Mouse (Mus musculus): ENCODE data around the gene Kmt2a. TPM values are rescaled to one million over a fixed set of nuclear protein-coding genes. Genes with fewer than 3 reads are reported as not detected.
A peak's percentile ranks its signal among the peaks of the same experiment; 100 is the strongest.

The Kmt2a gene
- total RNA-seq (2017), result 56.5 and 64.5 TPM in 2 replicates

GRCm38 (mm10) chr9:44881221-44881871, at the start of gene Kmt2a:
Kmt2a (minus strand) TSS chr9:44881296.
- ATAC-seq (ENCODE audit: extremely low read depth, insufficient number of reproducible peaks, low FRiP score, poor library complexity, severe bottlenecking), result peak; percentile 71

GRCm38 (mm10) chr9:44921543-44921942, 40.4 kb upstream of the Kmt2a start:
- ATAC-seq (ENCODE audit: extremely low read depth, insufficient number of reproducible peaks, low FRiP score, poor library complexity, severe bottlenecking), result no peak

DNA sequence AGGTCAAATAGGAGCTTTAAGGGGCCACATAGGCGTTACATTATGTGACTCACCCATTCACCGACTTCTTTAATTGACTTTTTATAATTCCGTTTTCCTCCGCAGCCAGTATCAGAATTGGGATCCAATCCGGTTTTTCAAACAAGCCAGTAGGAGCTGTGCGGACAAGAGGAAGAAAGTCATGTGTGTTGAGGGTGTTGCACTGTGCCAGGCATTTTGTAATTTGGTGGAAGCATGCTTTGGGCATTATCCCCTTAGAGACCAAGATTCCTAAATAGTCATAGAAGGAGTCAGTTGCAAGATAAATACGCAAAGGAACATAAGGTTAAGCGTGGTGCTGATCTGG, 40.0 kb upstream of the Kmt2a start:
- no peak for ATAC-seq (ENCODE audit: extremely low read depth, insufficient number of reproducible peaks, low FRiP score, poor library complexity, severe bottlenecking)

- peak; percentile 77 for ATAC-seq (ENCODE audit: extremely low read depth, insufficient number of reproducible peaks, low FRiP score, poor library complexity, severe bottlenecking)
These were observed 39.5 kb upstream of the Kmt2a start, which contains the start of gene Atp5l for GRCm38 (mm10) chr9:44920374-44921122. Atp5l (minus strand) TSS chr9:44920742.

GRCm38 (mm10) chr9:44919606-44920005, 38.5 kb upstream of the Kmt2a start:
- ATAC-seq (ENCODE audit: extremely low read depth, insufficient number of reproducible peaks, low FRiP score, poor library complexity, severe bottlenecking), result no peak

DNA sequence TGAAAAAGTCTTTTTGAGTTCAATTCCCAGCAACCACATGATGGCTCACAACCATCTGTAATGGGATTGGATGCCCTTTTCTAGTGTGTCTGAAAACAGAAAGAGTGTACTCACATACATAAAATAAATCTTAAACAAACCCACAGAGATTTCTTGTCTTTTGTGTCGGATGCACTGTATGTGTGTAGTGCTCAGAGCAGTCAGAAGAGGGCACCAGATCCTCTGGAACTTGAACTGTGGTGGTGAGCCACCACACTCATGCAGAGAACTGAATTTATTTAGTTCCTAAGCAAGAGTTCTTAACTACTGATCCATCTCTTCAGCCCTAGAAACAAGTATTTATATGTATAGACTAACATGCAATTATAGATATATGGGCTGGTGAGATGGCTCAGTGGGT, 35.1 kb upstream of the Kmt2a start:
- peak; percentile 66 for ATAC-seq (ENCODE audit: extremely low read depth, insufficient number of reproducible peaks, low FRiP score, poor library complexity, severe bottlenecking)

GRCm38 (mm10) chr9:44914706-44915105, 33.6 kb upstream of the Kmt2a start:
- no peak for ATAC-seq (ENCODE audit: extremely low read depth, insufficient number of reproducible peaks, low FRiP score, poor library complexity, severe bottlenecking)

DNA sequence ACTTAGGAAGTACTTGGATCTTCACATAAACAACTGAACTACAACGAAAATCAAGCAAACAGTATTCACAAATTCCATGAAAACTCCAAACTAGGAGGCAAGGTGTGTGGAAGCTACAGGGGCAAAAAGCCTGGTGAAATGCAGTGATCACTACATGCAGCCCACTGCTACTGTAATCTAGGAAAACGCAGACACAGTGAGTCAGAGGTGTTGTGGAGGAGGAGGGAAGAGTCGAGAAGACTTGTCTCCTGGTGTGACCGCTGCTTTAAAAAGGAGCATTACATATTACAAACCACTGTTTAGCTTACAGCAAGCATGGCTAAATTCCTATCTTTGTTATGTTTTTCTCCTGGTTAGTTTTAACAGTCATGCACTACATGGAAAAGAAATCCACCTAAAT, 30.3 kb upstream of the Kmt2a start:
- ATAC-seq (ENCODE audit: extremely low read depth, insufficient number of reproducible peaks, low FRiP score, poor library complexity, severe bottlenecking), result no peak

DNA sequence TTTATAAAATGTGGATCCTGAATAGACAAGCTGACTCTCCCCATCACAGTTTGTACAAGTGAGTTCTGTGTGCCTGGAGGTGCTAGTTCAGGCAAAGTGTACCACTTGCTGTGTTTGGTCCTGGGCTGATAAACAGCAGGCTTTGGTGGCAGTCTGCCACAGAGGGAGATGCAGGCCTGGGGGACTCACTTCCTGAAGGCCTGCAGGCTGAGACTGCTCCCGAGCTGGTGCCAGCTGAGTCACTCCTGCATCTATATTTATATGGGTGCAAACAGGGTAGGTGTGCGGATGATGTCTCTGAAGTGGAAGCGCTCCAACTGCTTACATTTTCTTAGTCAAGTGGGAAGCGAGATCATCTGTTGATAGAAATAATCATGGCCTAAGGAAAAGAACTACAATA, 24.5 kb upstream of the Kmt2a start:
- no peak for ATAC-seq (ENCODE audit: extremely low read depth, insufficient number of reproducible peaks, low FRiP score, poor library complexity, severe bottlenecking)

DNA sequence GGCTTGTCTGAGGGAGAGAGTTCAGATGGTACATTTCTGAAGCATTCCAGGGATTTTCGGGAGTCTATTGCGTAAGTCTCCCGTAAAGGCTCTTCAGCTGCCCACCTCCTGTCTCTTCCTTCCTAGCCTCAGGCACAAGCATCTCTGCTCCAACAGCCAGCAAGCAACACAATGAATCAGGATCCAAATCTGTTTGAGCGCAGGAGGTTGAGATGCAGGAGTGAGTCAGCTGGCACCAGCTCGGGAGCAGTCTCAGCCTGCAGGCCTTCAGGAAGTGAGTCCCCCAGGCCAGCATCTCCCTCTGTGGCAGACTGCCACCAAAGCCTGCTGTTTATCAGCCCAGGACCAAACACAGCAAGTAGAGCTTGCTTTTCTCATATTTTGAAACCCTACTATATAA, 23.9 kb upstream of the Kmt2a start:
- no peak for ATAC-seq (ENCODE audit: extremely low read depth, insufficient number of reproducible peaks, low FRiP score, poor library complexity, severe bottlenecking)

DNA sequence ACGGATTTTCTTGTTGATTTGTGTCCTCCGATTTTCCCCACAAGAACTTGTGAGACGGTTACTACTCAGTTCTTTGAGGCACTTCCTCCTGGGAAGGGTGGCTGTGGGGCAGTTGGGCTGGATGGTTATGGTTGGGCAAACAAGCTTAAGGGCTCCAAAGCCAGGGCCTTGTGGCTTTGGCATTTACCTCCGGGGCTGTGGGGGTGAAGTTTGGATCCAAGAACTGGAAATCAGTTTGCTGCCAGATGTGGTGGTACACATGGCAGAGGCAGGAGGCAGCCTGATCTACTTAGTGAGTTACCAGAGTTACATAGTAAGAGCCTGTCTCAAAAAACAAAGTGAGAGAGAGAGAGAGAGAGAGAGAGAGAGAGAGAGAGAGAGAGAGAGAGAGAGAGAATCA, 22.8 kb upstream of the Kmt2a start:
- no peak for ATAC-seq (ENCODE audit: extremely low read depth, insufficient number of reproducible peaks, low FRiP score, poor library complexity, severe bottlenecking)

DNA sequence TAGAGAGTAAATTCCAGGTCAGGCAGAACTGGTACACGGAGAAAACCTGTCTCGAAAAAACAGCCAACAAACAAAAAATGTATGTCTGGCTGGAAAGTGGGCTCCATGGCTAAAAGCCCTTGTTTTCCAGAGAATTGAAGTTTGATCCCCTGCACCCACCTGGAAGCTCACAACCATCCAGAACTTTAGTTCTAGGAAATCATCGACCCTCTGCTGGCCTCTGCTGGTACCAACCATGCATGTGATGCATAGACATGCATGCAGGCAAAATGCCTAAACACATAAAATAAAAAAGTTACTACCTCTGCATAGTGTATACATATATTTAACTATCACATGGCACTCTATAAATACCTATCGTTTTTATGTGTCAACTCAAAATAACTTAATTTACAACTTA, 19.3 kb upstream of the Kmt2a start:
- ATAC-seq (ENCODE audit: extremely low read depth, insufficient number of reproducible peaks, low FRiP score, poor library complexity, severe bottlenecking), result no peak

DNA sequence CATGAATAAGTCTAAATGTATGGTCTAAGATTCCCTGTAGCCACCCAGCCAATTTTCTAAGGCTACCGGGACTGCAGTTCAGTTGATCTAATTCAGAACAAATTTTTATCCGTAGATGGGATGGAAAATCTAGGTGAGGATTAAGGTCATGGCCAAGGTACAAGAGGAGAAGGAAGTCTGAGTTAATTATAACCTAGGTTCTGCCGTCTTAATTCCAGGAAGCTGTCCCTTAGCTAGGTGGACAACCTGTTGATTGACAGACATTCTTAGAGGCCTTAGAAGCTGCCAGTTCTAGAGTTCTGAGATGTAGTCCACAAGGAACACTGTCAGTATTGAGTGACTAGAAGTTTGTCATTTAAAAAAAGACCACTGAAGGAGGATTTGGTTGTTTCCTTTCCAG, 18.6 kb upstream of the Kmt2a start:
- ATAC-seq (ENCODE audit: extremely low read depth, insufficient number of reproducible peaks, low FRiP score, poor library complexity, severe bottlenecking), result no peak

- ATAC-seq (ENCODE audit: extremely low read depth, insufficient number of reproducible peaks, low FRiP score, poor library complexity, severe bottlenecking), result no peak
These were observed 15.9 kb upstream of the Kmt2a start for GRCm38 (mm10) chr9:44897024-44897423.

DNA sequence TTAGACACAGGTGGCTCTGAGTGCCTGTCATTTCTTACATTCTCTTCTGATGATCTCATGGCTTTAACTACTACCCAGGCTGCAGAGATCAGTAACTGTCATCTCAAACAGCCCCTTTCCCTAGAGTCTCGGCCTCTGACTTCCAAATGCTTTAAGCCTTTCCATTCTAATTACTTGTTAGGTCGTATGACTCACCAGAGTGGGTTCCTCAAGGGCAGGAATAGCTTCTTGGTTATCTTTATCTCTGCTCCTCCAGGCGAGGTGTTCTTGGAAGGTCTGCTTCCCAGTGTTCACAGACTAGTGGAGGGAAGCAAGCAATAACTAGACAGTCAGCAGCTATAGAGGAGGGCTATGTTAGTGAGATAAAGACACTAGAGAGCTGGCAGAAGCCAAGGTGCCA, 11.6 kb upstream of the Kmt2a start:
- ATAC-seq (ENCODE audit: extremely low read depth, insufficient number of reproducible peaks, low FRiP score, poor library complexity, severe bottlenecking), result no peak

- ATAC-seq (ENCODE audit: extremely low read depth, insufficient number of reproducible peaks, low FRiP score, poor library complexity, severe bottlenecking), result no peak
These were observed 10.1 kb upstream of the Kmt2a start for GRCm38 (mm10) chr9:44891210-44891609.

DNA sequence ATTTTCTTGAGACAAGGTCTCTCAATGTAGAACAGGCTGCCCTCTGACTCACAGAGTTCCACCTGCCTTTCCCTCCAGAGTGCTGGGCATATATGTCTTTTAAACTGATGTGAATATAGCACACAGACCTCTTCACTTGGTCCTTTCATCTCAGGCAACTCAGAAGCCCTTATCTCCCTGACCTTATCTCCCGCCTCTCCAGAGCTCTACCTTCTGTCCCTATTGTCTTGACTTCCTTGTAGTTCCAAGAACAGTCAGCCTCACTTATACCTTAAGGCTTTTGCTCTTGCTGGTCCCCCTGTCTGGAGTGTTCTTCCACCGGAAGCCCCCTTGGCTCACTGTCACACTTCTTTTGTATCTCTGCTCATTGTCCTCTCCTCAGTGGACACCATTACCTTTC, 9.0 kb upstream of the Kmt2a start:
- ATAC-seq (ENCODE audit: extremely low read depth, insufficient number of reproducible peaks, low FRiP score, poor library complexity, severe bottlenecking), result no peak

- ATAC-seq (ENCODE audit: extremely low read depth, insufficient number of reproducible peaks, low FRiP score, poor library complexity, severe bottlenecking), result peak; percentile 46; the same call in 1 of the 2 replicates
These were observed 7.1 kb upstream of the Kmt2a start for GRCm38 (mm10) chr9:44888114-44888624.

GRCm38 (mm10) chr9:44882981-44883569, 2.0 kb upstream of the Kmt2a start:
- no peak for ATAC-seq (ENCODE audit: extremely low read depth, insufficient number of reproducible peaks, low FRiP score, poor library complexity, severe bottlenecking)

DNA sequence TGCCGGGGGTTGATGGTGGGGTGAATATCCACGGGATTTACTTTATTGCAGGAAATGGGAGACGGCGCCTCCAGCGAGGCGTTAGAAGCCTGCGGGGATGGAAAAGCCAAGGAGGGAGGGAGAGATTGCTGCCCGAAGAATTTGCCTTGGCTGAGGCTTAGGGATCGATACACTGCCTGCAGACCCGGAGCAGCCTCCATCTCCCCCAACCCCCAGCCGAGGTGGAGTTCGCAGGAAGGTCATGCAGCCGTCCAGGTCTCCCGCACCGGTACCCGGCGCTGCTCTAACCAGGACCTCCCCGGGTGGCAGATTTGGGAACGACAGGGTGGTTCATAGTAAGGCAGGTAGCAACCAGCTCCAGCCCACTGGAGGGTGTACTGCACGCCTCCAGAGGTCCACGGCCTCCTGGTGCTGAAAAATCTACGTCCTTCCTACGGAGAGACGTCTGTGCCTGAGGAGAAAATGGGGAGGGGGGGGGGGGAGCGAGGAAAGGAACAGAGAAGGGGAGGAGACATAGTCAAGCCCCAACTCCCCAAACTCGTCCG, 1.4 kb upstream of the Kmt2a start:
- ATAC-seq (ENCODE audit: extremely low read depth, insufficient number of reproducible peaks, low FRiP score, poor library complexity, severe bottlenecking), result peak; percentile 55

Data from neutrophil, adult 5-6 weeks (primary cell).